Mouse (Mus musculus) inflammation-experienced regulatory T-cells, adult 6 months (primary cell): ENCODE results near the gene Gripap1. TPM values are rescaled to one million over a fixed set of nuclear protein-coding genes. Genes with fewer than 3 reads are reported as not detected.
"Not testable (repeated sequence)": the region's sequence is repeated elsewhere in the genome, so short reads cannot be mapped to it uniquely, and the experiment has no call there.

Experiments
- ATAC-seq: one replicate; pipeline ENCODE4 v1.8.0; 2017
- polyA plus RNA-seq, 3 experiments: library from polyadenylated mRNA; unstranded; fragments of 100-300 nt; shearing (Covaris generic); gene quantifications; one replicate each; pipeline ENCODE4 v1.2.1; 2017

The Gripap1 gene
- polyA plus RNA-seq, result 10 to 100 TPM; 46.3 to 91.0 (median 68.7) TPM

DNA sequence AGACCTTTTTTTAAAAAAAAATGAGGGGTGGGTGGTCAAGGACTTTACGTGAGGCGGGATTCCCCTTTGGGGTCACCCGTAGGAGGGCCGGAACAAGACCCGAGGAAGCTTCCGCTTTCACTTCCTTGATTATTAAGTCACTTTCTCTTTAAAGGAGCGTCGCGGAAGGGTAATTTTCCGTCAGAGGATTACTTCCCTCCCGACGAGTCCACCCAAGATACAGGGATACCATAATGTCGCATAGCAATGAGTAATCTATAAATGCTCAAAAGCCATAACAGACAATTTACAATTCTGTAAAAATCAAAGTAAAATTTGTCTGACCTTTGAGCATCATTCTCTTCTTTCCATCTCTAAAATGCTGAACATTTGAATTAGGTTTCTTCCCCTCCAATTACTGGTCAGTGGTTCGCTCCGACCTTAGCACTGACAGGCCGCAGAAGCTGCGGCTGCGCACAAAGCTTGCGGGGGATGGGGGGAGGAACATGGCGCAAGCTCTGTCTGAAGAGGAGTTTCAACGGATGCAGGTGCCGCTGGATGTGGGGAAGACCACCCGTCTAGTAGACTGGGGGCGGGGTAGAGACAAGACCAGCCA is at the start of gene Gripap1:
Gene Gripap1, plus strand, starts transcription at position 224 of the 595 bp plus-strand sequence.
- ATAC-seq, result peak; percentile 96

DNA sequence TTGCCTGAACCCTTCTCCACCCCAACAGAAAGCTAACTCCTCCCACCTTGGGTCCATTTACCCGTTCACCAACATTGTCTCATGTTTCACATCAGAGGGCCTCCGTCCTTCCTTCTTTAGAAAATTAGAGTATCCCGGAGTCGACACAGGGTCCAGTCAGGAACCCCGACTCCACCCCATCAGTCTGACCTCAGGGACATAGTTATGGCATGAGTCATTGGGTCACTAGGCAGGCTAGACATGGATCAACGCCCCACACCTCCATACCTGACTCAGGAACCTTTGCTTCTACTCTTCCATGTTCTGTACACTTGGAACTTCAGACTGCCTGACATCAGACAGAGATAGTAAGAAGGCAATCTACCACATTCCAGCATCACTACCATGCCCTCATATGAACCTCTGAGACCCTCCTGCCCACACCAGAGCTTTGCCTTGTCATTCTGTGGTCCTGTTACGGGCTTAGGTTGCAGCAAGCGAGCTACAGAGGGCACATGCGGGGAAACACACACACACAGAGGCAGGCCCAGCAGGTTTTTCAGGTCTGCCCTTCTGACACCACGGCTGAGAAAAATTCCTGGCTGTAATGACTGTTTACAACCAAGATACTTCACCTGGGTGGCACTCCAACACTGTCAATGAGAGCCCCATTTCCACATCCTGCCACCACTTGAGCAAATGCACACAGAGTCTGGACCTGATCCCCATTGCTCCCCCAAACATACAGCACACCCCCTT is 49.3 kb upstream of the Gripap1 start:
- ATAC-seq, result no peak

DNA sequence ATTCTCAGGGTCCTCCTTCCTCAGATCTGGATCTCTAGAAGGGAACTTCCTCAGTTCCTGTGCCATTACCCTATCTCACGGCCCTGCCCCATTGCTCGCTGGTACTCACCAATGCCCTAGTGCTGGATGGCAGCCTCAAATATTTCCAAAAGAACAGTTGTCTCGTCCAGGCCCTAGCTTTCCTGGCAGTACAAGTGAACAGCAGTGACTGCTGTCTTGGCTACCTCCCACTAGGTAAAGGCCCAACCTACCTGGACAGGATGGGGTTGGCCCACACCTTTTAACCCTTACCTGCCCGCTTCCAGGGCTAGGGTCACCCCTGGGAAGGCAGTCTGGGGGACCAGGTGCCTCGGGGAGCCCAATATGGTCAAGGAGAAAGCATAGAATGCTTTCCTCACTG is 48.5 kb upstream of the Gripap1 start:
- ATAC-seq, result no peak

DNA sequence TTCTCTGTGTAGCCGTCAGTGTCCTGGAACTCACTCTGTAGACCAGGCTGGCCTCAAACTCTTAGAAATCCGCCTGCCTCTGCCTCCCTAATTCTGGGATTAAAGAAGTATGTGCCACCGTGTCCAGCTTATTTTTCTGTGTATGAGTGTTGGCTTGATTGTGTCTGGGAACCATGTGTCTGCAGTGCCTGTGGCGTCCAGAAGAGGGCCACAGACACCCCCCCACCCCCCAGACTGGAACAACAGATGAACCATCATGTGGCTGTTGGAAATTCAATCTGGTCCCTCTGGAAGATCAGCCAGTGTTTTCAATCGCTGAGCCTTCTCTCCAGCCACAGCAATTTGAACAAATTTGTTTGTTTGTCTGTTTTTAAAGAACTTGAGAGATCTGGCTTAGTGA is 46.1 kb upstream of the Gripap1 start:
- no peak for ATAC-seq

DNA sequence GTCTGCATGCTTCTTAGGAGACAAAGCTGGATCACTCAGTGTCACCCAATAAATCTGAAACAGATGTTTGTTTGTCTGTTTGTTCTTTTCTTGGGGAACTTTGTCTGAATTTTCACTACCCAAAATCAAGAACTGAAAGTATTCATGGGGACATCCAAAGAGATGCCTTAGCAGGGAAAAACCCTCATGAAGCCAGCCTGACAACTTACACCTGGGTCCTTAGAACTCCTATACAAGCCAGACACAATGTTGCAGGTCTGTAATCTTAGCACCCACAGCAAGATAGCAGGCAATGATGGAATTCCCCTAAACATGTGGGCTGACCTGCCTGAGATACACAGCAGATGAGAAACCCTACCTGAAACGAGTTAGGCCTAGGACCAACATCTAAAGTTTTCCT is 44.6 kb upstream of the Gripap1 start:
- ATAC-seq, result no peak

DNA sequence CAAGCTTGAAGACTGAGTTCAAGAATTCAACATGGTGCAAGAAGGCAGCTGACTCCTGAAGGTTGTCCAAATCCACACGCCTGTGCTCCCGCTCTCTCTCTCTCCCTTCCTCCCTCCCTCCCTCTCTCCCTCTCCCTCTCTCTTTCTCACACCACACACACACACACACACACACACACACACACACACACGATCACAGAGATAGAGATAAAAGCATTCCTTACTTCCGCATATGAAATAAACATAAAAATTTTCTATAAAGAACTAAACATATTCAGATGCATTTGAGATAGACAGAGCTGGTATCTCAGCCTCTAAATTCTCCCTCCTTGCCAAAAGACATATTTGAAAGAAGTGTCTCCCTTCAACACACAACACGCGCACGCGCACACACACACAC is 44.1 kb upstream of the Gripap1 start:
- no peak for ATAC-seq

DNA sequence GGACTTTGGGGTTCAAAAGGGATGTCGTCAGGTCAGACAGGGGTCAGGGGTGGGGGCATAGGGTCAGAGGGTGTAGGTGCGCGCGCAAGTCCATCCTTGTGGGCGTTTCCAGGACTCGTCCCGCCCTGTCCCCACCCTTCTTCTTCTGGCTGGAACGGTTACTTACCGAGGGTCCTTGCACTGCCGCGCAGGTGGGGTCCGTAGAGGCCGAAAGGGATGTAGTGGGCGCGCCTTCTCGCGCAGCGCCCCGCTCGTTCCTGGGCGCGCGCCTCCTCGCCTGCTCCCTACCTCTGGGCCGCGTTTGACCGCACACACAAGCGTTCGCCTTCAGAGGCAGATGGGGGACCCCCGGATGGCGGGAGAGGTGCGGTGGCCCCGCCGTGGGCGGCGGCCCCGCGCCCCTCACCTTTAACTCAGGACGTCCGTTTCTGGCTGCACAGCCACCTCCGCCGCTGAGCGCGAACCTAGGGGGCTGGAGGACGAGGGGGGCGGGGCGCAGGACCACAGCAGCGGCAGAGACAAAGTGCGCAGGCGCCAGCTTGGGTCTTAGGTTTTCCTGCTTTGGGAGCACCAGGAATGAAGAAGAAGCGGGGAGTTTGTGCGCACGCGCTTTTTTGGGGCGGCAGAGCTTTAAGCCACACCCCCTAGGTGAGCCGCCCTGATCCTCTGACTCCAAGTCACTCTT is 39.0 kb upstream of the Gripap1 start, which contains the start of gene Ccdc120:
Gene Ccdc120, minus strand, starts transcription at position 474 of the 685 bp plus-strand sequence.
- no peak for ATAC-seq

DNA sequence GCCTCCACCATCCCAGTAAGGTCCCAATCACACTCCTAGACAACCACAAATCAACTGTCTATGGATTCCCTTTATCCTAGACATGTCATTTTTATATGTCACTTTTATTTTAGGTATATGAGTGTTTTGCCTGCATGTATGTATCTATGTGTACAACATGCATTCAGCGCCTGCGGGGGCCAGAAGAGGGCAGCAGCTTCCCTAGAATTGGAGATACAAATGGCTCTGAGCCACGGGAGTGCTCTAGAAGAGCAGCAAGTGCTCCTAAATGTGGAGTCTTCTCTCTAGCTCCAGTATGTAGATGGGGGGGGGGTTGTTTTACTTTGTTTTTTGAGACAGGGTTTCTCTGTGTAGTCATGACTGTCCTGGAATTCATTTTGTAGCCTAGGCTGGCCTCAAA is 35.9 kb upstream of the Gripap1 start:
- not testable (repeated sequence) for ATAC-seq

DNA sequence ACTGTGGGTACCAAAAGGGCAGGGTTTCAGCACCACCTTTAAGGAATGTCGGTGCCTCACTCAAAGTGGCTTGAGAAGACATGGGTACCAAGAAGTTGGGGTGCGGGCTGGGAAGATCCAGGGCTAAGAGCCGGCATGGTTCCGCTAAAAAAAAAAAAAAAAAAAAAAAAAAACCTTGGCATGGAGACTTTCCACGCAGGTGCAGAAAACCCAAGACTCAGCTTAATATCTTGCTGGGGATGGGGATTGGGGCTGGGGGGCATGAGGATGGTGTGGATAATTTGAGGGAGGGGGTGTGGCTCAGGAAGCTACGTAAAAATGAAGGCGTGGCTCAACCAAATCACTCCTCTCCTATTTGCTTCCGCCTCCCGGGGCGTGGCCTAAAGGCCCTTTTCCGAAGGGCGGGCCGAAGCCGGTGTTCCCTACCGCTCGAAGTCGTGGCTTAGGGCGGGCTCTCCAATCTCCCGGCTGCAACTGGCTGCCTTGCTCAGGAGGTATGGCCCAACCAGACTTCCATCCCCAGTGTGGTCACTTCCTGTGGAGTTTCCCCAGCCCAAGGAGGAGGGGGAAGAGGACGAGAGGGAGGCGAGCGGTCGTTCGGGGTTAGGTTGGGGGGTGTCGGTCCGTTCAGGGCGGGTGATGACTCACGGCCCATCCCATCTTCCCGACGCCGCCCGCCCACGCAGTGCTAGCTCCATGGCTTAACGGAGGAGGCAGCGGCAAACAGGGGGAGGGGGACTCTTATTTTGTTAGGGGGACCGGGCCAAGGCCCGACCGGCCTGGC is 27.2 kb upstream of the Gripap1 start, which contains the start of gene Tfe3:
Gene Tfe3, plus strand, starts transcription at position 424 of the 784 bp plus-strand sequence.
- peak; percentile 95 for ATAC-seq

DNA sequence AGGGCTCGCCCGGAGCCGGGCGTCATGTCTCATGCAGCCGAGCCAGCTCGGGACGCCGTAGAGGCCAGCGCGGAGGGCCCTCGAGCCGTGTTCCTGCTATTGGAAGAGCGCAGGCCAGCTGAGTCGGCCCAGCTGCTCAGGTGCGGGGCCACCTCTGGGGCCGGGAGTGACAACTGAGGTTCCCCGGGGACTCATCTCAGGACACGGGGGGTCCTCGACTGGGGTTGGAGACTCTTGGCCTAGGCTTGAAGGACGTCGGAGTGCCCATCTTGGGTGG is 26.7 kb upstream of the Gripap1 start:
- no peak for ATAC-seq

DNA sequence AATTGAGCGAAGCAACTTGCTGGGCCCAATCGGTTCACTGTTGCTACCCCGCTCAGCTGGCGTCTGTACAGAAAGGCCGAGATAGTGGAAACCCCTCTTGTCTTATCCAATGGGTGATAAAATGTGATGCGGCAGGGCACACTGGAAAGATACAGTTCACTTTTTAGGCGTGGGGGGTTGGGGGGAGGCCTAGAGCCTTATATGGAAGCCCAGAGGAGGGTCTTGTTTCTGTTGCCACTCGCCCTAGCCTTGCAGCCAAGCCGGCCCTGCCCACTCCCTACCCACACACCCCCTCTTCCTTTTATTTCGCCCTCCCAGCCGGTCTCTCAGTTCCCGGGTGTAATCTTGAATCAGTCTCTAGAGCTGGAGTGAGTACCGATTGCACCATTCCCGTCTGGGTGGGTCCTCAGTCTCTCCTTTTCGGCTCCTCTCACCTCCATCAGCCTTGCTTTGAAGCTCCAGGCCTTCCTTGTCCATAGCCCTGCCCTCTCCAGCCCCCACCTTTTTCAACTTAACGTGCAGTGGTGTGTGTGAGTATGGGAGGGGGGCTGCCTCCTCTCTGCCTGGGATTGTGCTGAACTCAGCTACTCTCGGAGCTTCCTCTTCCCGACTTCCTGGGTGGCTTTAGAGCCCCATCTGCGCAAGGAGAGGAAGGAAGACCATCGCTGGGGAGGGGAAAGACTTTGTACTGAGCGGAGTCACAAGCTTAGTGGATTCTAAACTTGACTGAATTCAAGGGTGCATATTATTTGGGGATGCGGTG is 25.8 kb upstream of the Gripap1 start:
- no peak for ATAC-seq

DNA sequence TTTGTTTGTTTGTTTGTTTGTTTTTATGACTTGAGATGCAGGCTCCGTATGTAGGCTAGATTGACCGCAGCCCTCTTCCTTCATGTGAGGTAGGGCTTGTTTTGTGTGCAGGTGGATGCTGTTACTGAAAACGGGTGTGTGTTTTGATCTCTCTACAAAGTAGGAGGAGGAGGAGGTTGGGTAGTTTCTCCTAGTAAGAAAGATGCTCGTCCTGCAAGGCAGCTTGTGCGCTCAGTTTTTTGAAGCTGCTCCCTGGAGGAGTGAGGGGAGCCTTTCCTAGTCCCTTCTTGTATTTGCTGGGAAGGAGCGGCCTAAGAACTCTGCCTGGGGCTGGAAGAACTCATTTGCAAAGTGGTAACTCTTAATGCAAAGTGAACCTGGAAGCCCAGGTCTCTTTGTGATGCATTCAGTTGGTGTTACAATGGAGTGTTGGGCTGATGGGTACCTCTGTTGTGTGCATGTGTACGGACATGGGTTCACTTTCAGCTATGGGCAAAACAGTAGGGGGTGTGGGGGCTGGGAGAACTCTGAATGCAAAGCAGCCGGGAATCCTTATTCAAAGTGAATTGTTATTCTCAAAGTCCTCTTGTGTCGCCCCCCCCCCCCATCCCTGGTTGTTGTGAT is 24.8 kb upstream of the Gripap1 start:
- no peak for ATAC-seq

DNA sequence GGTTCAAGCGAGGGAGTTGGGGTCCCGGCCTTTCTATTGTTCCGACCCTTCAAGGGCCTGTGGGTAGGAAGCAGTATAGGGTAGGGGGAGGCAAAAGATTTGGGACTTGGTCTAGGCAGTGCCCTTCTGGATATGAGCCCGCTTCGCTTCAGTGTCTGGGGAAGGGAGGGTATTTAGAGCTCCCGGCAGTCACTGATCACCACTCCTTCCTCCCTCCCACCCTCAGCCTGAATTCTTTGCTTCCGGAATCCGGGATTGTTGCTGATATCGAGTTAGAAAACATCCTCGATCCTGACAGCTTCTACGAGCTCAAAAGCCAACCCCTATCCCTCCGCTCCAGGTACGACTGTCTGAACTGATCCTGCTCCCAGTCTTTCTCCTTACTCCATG is 24.3 kb upstream of the Gripap1 start:
- ATAC-seq, result no peak

DNA sequence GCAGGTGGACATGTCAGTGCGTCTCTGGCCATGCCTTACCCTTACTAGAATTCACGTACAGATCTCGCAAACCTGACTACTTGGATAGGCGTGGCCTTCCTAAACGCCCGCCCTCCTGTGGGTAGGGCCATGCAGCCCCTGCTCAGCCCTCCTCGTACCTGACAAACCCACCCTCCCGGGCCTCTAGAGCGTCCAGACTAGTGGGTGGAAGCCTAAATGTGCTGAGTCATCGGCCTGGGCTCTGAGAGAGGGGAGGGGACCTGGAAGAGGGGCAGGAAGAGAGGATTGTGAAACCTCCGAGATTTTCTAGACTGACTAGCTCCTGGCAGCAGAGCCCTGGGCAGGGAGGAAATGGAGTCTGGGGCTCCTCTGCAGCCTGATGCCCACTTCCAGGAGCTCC is 23.8 kb upstream of the Gripap1 start:
- no peak for ATAC-seq

DNA sequence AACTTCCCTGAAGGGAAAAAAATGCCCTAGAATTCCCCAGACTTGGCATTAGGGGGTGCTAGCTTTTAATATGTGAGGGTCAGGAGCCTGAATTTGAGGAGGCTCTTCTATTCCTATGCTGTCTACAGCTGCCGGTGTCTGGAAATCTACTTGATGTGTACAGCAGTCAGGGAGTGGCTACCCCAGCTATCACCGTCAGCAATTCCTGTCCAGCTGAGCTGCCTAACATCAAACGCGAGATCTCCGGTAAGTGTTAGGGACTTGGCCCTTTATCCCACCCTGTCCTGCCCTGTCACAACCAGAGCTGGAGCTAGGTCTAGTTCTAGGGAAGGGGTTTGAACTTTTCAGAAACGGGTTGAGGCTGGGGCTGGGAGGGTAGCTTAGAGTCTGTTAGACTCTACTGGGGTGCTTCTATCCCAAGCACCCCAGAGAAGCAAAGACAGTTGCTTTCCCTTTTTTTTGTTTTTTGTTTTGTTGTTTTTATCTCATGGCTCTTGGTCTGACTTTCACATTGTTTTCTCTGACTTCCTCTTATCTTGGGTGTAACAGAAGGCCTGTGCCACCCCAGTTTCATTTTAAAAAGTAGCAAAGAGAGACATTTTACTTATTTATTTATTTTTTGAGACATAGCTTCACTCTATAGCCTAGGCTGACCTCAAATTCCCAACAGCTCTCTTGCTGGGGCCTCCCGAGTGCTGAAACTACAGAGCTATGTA is 20.1 kb upstream of the Gripap1 start:
- ATAC-seq, result no peak

DNA sequence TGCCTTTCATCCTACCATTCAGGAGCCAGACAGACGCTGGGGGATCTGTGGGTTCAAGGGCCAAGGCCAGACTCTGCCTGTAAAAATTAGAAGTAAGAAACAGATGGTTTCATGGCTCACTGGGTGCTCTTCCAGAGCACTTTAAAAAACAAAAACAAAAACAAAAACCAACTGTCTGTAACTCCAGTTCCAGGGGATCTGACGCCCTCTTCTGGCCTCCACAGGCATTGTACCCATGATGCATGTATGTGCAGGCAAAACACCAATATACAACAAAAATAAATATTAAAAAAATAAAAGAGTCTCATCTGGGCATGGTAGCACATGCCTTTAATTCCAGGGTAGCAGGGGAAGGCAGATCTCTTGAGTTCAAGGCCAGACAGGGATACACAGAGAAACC is 16.8 kb upstream of the Gripap1 start:
- ATAC-seq, result no peak

DNA sequence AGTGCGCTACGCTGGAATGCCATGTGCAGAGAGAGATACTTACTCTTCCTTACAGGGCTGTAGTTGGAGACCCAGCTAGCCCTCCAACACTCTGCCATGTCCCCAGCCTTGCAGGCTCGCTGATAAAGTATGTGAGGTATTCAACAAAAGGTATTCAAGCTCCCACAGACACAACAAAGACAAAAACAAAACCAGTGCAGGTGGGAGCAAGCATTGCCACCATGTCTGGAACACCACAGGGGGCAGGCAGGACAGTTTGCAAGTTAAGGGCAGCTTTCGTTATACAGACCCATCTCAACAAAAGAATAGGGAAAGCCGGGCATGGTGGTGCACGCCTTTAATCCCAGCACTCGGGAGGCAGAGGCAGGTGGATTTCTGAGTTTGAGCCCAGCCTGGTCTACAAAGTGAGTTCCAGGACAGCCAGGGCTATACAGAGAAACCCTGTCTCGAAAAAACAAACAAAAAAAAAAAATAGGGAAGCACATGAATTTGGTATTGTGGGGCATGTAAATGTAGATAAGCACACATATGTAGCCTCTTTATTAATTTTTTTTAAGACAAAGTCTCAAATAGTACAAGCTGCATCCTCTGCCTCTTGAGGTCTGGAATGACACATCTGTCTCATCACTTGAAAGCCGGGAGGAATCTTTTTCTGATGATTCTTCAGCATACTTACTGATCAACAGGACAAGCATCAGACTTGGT is 13.9 kb upstream of the Gripap1 start:
- ATAC-seq, result no peak

DNA sequence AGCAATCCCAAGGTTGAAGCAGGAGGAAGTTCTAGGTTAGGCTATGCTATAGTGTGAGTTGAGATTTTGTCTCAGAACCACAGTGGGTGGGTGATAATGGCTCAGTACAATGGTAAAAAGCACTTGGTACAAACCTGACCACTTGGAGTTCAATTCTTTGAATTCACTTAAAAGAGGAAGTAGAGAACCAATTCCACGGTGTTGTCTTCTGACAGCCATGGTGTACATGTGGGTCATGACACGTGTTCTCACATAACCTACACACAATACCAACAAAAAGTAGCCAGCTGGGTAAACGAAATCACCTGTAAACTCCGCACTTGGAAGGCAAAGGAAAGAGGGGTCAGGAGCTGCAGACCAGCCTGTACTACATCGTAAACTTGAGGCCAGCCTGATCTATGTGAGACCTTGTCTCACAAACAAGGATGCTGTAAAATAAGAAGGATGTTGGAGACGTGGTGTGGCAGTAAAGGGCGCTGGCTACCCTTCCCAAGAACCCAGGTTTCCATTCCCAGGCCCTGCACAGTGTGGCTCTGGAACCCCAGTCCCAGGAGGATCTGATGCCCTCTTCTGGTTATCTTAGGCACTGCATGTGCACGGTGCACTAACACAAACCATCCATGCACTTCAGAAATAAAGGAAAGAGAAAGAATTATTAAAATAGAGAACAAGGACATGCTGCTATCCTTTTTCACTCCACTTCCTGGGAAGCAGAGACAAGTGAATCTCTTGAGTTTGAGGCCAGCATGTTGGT is 13.1 kb upstream of the Gripap1 start:
- no peak for ATAC-seq

DNA sequence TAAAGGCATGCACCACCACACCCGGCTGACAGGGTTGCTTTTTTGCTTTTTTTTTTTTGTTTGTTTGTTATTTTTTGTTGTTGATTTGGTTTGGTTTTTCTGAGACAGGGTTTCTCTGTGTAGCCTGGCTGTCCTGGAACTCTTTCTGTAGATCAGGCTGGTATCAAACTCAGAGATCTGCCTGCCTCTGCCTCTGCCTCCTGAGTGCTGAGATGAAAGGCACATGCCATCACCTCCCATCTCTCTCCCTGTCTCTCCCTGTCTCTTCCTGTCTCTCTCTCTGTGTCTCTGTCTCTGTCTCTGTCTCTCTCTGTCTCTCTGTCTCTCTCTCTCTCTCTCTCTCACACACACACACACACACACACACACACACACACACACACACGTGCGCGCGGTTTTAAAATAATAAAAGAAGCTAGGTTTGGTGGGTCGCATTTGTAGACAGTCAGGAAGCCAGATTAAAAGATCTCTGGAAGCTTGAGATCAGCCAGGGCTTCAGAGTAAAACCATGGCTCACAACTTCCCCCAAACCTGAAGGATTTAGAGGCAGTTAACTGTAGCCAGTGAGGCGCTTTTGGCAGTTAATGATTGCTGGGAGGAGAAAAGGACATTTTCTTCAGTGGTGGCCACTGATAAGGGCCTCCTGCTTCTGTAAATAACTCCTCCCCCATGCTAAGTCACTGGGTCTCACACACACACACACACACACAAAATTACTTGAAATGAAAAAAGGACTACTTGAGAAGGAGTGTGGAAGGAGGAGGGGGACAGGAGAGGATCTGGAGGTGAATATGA is 10.9 kb upstream of the Gripap1 start:
- ATAC-seq, result no peak
